Mouse (Mus musculus): Measurements from ENCODE around the gene Tmem243. TPM values are rescaled to one million over a fixed set of nuclear protein-coding genes. Genes with fewer than 3 reads are reported as not detected.

Gene Tmem243
- total and polyA plus RNA-seq, 3 experiments = 3.5 to 14.9 TPM; not detected in 1

GRCm38 (mm10) chr5:9103958-9104357, 3.5 kb downstream of the Tmem243 start:
- Histone ChIP-seq H3K4me3 (ENCODE audit: control insufficient read depth in 1 of 2, insufficient read depth in 1 of 2, low read depth in 2 of 2, low read length in 2 of 2) (no peak overlapping the region), H3K9me3 (replicated peaks; ENCODE audit: insufficient read depth, low read length) (no peaks in the 10 kb centered on the region), H3K27me3 (ENCODE audit: control insufficient read depth in 1 of 2, insufficient read depth in 2 of 2, low read length in 2 of 2) (no peaks in the 10 kb centered on the region), H3K9ac (ENCODE audit: control insufficient read depth, low read depth, low read length, poor library complexity, severe bottlenecking) (no peak overlapping the region), H3K27ac (ENCODE audit: control insufficient read depth, low read depth, low read length) (no peak overlapping the region), H3K79me2 (ENCODE audit: control insufficient read depth, insufficient read depth, low read length, poor library complexity) (no peaks in the 10 kb centered on the region; the same call in 1 of the 2 replicates), H3K36me3 (ENCODE audit: control insufficient read depth in 1 of 2, insufficient read depth in 2 of 2, low read length in 2 of 2) (peaks cover 0 to 2% of the 10 kb centered on the region in 2 experiments; a peak in 1 of 4 replicates), H3K4me1 (ENCODE audit: control insufficient read depth in 1 of 2, insufficient read depth in 2 of 2, low read length in 2 of 2) (peaks cover 0 to 4% of the 10 kb centered on the region in 2 experiments; a peak in 2 of 4 replicates)
- no peak for TF ChIP-seq BHLHE40 (IDR thresholded peaks at IDR 0.05; ENCODE audit: borderline replicate concordance, low read depth, low read length)
- no peak for TF ChIP-seq RCOR1 (IDR thresholded peaks at IDR 0.05; ENCODE audit: low read depth, low read length)
- no peak for TF ChIP-seq NRF1 (IDR thresholded peaks at IDR 0.05; ENCODE audit: insufficient read depth, low read depth, low read length, poor library complexity, severe bottlenecking)
- no peak for TF ChIP-seq EP300 (IDR thresholded peaks at IDR 0.05; ENCODE audit: low read depth in 1 of 2, low read length in 2 of 2)
- TF ChIP-seq SMC3 (IDR thresholded peaks at IDR 0.05; ENCODE audit: low read depth, low read length) = no peak
- no peak for TF ChIP-seq MEF2A (IDR thresholded peaks at IDR 0.05; ENCODE audit: extremely low read depth, insufficient replicate concordance, low read depth, low read length, poor library complexity, severe bottlenecking)
- TF ChIP-seq ZKSCAN1 (IDR thresholded peaks at IDR 0.05; ENCODE audit: low read depth, low read length) = no peak
- no peak for TF ChIP-seq CTCF (IDR thresholded peaks at IDR 0.05 in 2 of 3, conservative IDR thresholded peaks at IDR 0.05 in 1 of 3; ENCODE audit: control insufficient read depth in 1 of 3, insufficient read depth in 1 of 3, low read depth in 2 of 3, low read length in 3 of 3, poor library complexity in 1 of 3, severe bottlenecking in 1 of 3)
- TF ChIP-seq CHD1 (IDR thresholded peaks at IDR 0.05; ENCODE audit: low read depth, low read length) = no peak
- no peak for TF ChIP-seq JUND (IDR thresholded peaks at IDR 0.05; ENCODE audit: low read depth, low read length)
- TF ChIP-seq NELFE (IDR thresholded peaks at IDR 0.05; ENCODE audit: low read depth, low read length) = no peak
- TF ChIP-seq UBTF (IDR thresholded peaks at IDR 0.05; ENCODE audit: borderline replicate concordance, insufficient read depth, low read depth, low read length) = no peak
- TF ChIP-seq POLR2A (IDR thresholded peaks at IDR 0.05; ENCODE audit: control insufficient read depth in 1 of 2, insufficient read depth in 1 of 2, low read depth in 1 of 2, low read length in 2 of 2, poor library complexity in 1 of 2) = no peak
- TF ChIP-seq GABPA (IDR thresholded peaks at IDR 0.05; ENCODE audit: low read depth, low read length) = no peak
- no peak for TF ChIP-seq KAT2A (conservative IDR thresholded peaks at IDR 0.05; ENCODE audit: low read depth, low read length)
- no peak for DNase-seq (ENCODE audit: low read depth, low spot score)

- Histone ChIP-seq H3K4me1 (ENCODE audit: control insufficient read depth in 1 of 2, insufficient read depth in 2 of 2, low read length in 2 of 2) (no peaks in the 10 kb centered on the region), H3K4me3 (ENCODE audit: control insufficient read depth in 1 of 2, insufficient read depth in 1 of 2, low read depth in 2 of 2, low read length in 2 of 2) (no peak overlapping the region), H3K9ac (ENCODE audit: control insufficient read depth, low read depth, low read length, poor library complexity, severe bottlenecking) (no peak overlapping the region), H3K27me3 (ENCODE audit: control insufficient read depth in 1 of 2, insufficient read depth in 2 of 2, low read length in 2 of 2) (no peaks in the 10 kb centered on the region), H3K79me2 (ENCODE audit: control insufficient read depth, insufficient read depth, low read length, poor library complexity) (no peaks in the 10 kb centered on the region), H3K27ac (ENCODE audit: control insufficient read depth, low read depth, low read length) (no peak overlapping the region), H3K9me3 (replicated peaks; ENCODE audit: insufficient read depth, low read length) (no peaks in the 10 kb centered on the region), H3K36me3 (ENCODE audit: control insufficient read depth in 1 of 2, insufficient read depth in 2 of 2, low read length in 2 of 2) (no peaks in the 10 kb centered on the region)
- DNase-seq (ENCODE audit: low read depth, low spot score) = no peak
- TF ChIP-seq ZC3H11A (IDR thresholded peaks at IDR 0.05; ENCODE audit: low read depth, low read length) (no peak), MYB (IDR thresholded peaks at IDR 0.05; ENCODE audit: low read depth, low read length) (no peak), NRF1 (IDR thresholded peaks at IDR 0.05; ENCODE audit: insufficient read depth, low read depth, low read length, poor library complexity, severe bottlenecking) (no peak), ZNF384 (IDR thresholded peaks at IDR 0.05; ENCODE audit: low read depth, low read length) (no peak), EP300 (IDR thresholded peaks at IDR 0.05; ENCODE audit: low read depth in 1 of 2, low read length in 2 of 2) (no peak), MEF2A (IDR thresholded peaks at IDR 0.05; ENCODE audit: extremely low read depth, insufficient replicate concordance, low read depth, low read length, poor library complexity, severe bottlenecking) (no peak), MYC (IDR thresholded peaks at IDR 0.05; ENCODE audit: low read depth, low read length) (no peak), USF1 (IDR thresholded peaks at IDR 0.05; ENCODE audit: low read depth, low read length) (no peak), SMC3 (IDR thresholded peaks at IDR 0.05; ENCODE audit: low read depth, low read length) (no peak), ZKSCAN1 (IDR thresholded peaks at IDR 0.05; ENCODE audit: low read depth, low read length) (no peak), E2F4 (IDR thresholded peaks at IDR 0.05; ENCODE audit: borderline replicate concordance, low read depth, low read length) (no peak), SIN3A (IDR thresholded peaks at IDR 0.05; ENCODE audit: low read length) (no peak), UBTF (IDR thresholded peaks at IDR 0.05; ENCODE audit: borderline replicate concordance, insufficient read depth, low read depth, low read length) (no peak), POLR2AphosphoS5 (IDR thresholded peaks at IDR 0.05; ENCODE audit: borderline replicate concordance, low read depth, low read length) (no peak), GABPA (IDR thresholded peaks at IDR 0.05; ENCODE audit: low read depth, low read length) (no peak), POLR2AphosphoS2 (IDR thresholded peaks at IDR 0.05; ENCODE audit: low read length) (no peak), TAL1 (IDR thresholded peaks at IDR 0.05; ENCODE audit: low read length) (no peak), RAD21 (IDR thresholded peaks at IDR 0.05; ENCODE audit: low read depth, low read length) (no peak)
Observed at GRCm38 (mm10) chr5:9106806-9107205, 6.3 kb downstream of the Tmem243 start.
